Mouse (Mus musculus) kidney, embryonic 16.5 days (tissue): ENCODE results near the gene Tmem247. TPM values are rescaled to one million over a fixed set of nuclear protein-coding genes. Genes with fewer than 3 reads are reported as not detected.
A peak's percentile ranks its signal among the peaks of the same experiment; 100 is the strongest.

Experiments
- ATAC-seq: fragments of 200-750 bp; cut with Nextera tagmentation; 2 replicates; pipeline ENCODE4 v1.8.0; 2017; ENCODE audit warnings: moderate TSS enrichment; ENCODE audit not compliant: low FRiP score, low TSS enrichment
- H3K27ac ChIP-seq: fragments of 300-500 bp; sonication (generic); 2 replicates; pipeline ENCODE4 v1.5.1; 2014; ENCODE audit warnings: low read length
- H3K27me3 ChIP-seq: fragments of 300-500 bp; sonication (generic); 2 replicates; pipeline ENCODE4 v1.6.1; 2014; ENCODE audit warnings: low read length, control low read depth, mixed read lengths; ENCODE audit not compliant: insufficient read depth
- H3K36me3 ChIP-seq: fragments of 300-500 bp; sonication (generic); 2 replicates; pipeline ENCODE4 v1.6.1; 2014; ENCODE audit warnings: low read length, control low read depth, mixed read lengths; ENCODE audit not compliant: insufficient read depth
- H3K4me1 ChIP-seq: fragments of 300-500 bp; sonication (generic); 2 replicates; pipeline ENCODE4 v1.6.1; 2014; ENCODE audit warnings: low read length, control low read depth, mixed read lengths; ENCODE audit not compliant: insufficient read depth
- H3K4me2 ChIP-seq: fragments of 300-500 bp; sonication (generic); replicated peaks from 2 replicates; pipeline ENCODE4 v1.6.1; 2014; ENCODE audit warnings: low read depth, low read length
- H3K4me3 ChIP-seq: fragments of 300-500 bp; sonication (generic); 2 replicates; pipeline ENCODE4 v1.5.1; 2014; ENCODE audit warnings: mild to moderate bottlenecking, low read length
- H3K9ac ChIP-seq: fragments of 300-500 bp; sonication (generic); replicated peaks from 2 replicates; pipeline ENCODE4 v1.6.1; 2014; ENCODE audit warnings: low read length
- H3K9me3 ChIP-seq: fragments of 300-500 bp; sonication (generic); 2 replicates; pipeline ENCODE4 v1.6.1; 2016; ENCODE audit warnings: low read length, control low read depth
- WGBS: fragments of 180-500 bp; shearing (Covaris S2); extraction: QIAGEN DNeasy Blood & Tissue Kit; methylation state at CpG from one replicate; pipeline ENCODE4 v1.1.7; 2014; 5-methylcytosine and 5-hydroxymethylcytosine counted together
- polyA plus RNA-seq: library from polyadenylated mRNA; unstranded; fragments of >200 nt; fragmentation: Nextera tagmentation; extraction: Ambion mirVana; gene quantifications from 2 replicates; pipeline ENCODE4 v1.2.1, GENCODE M21; 2015

The Tmem247 gene
- polyA plus RNA-seq, 1 experiment from 2014 or later = not detected

DNA sequence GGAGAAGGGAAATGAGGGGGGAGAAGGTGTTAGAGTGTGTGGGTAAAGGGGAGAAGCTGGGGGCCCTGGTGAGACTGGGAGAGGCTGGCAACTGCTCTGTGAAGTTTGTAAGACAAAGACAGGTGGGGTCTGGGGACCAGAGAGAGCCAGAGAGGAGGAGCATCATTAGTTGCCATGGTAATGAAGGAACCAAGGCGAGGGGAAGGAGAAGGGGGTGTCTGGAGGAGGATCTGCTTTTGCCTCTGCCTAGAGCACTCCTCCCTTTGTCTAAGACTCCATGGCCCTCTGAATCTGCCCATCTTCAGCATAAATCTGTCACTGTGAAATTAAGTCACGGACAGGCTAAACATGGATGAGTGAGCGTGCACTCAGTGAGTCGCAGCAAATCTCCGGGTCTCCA is 15.7 kb downstream of the Tmem247 start:
- peak; percentile 29; the same call in 1 of the 2 replicates for ATAC-seq
- Histone ChIP-seq H3K4me3 (no peak overlapping the region), H3K4me2 (0 out of 2 replicates have a peak overlapping the region, but pooled peaks have one; percentile 12), H3K27me3 (no peaks in the 10 kb centered on the region), H3K36me3 (no peaks in the 10 kb centered on the region), H3K27ac (no peak overlapping the region), H3K9me3 (no peaks in the 10 kb centered on the region), H3K4me1 (peaks cover 20% of the 10 kb centered on the region), H3K9ac (no peak overlapping the region)
- 24% methylated on average over 5 of the region's 5 CpGs for WGBS

- Histone ChIP-seq H3K27me3 (no peaks in the 10 kb centered on the region), H3K9ac (peak overlapping the region; percentile 63), H3K9me3 (no peaks in the 10 kb centered on the region), H3K4me2 (peak overlapping the region; percentile 64), H3K4me1 (peaks cover 20% of the 10 kb centered on the region), H3K27ac (peak overlapping the region; percentile 20; the same call in 1 of the 2 replicates), H3K4me3 (no peak overlapping the region), H3K36me3 (no peaks in the 10 kb centered on the region)
- WGBS = 70% methylated on average over 2 of the region's 2 CpGs
- ATAC-seq = no peak
Measured at GRCm38 (mm10) chr17:86937064-86937463, 19.9 kb downstream of the Tmem247 start.

DNA sequence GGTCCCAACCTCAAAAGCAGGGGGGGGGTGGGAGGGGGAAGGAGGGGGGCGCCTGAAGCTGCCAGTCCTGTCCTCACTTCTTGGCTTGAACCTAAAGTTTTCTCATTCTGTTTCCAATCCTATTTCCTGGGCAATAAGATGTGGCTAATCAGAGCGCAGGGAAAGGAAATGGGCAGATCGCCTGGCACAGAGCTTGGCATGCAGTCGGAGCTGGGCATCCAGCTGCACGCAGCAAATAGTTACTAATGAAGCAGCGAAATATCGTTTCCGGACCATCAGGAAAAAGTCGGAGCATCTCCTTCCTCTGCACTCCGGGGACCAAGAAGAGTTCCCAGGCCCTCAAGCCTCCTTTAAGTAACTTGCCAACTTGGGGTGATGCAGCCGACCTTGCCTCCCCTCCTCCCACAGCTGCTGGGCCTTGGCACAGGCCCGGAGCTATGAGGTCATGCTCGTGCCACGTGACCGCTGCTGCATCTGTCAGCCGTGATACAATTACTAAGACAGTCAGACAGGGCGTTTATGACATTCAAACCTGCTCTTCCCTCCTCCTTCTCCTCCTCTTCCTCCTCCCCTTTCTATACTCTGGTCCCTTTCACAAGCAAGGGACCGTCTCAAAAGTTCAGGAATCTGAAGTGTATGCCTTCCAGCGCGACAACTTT is 20.5 kb downstream of the Tmem247 start:
- Histone ChIP-seq H3K9ac (peak overlapping the region; percentile 63), H3K9me3 (no peaks in the 10 kb centered on the region), H3K4me3 (peak overlapping the region; percentile 47), H3K36me3 (no peaks in the 10 kb centered on the region), H3K4me1 (peaks cover 14% of the 10 kb centered on the region), H3K27me3 (no peaks in the 10 kb centered on the region), H3K27ac (peak overlapping the region; percentile 20; the same call in 1 of the 2 replicates), H3K4me2 (peak overlapping the region; percentile 64)
- peak; percentile 90 for ATAC-seq
- 3% methylated on average over 20 of the region's 20 CpGs for WGBS

DNA sequence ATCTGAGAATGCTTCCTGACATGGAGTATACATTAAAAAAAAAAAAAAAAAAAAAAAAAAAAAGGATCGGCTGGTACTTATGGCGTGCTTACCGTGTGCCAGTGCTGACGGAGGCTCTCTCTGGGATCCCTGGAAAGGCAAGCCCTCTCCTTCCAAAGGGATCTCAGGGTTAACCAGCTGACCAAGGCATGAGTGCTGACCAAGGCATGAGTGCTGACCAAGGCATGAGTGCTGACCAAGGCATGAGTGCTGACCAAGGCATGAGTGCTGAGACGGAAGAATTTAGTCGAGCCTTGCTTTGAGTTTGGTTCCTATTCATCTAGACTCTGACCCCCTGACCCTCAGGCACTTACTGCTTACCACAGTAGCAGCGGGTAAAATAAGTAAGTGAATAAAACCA is 21.5 kb downstream of the Tmem247 start:
- H3K4me1 ChIP-seq = peaks cover 6% of the 10 kb centered on the region
- no peak overlapping the region for H3K4me3 ChIP-seq
- H3K36me3 ChIP-seq = no peaks in the 10 kb centered on the region
- H3K4me2 ChIP-seq = no peak overlapping the region
- 76% methylated on average over 7 of the region's 7 CpGs for WGBS
- H3K9me3 ChIP-seq = no peaks in the 10 kb centered on the region
- H3K27me3 ChIP-seq = no peaks in the 10 kb centered on the region
- H3K27ac ChIP-seq = no peak overlapping the region
- no peak overlapping the region for H3K9ac ChIP-seq
- no peak for ATAC-seq

- Histone ChIP-seq H3K27me3 (no peaks in the 10 kb centered on the region), H3K9ac (no peak overlapping the region), H3K36me3 (no peaks in the 10 kb centered on the region), H3K9me3 (no peaks in the 10 kb centered on the region), H3K27ac (no peak overlapping the region), H3K4me3 (no peak overlapping the region), H3K4me2 (no peak overlapping the region), H3K4me1 (peaks cover 6% of the 10 kb centered on the region)
- 61% methylated on average over 6 of the region's 6 CpGs for WGBS
- ATAC-seq = no peak
Measured at GRCm38 (mm10) chr17:86942112-86942511, 25.0 kb downstream of the Tmem247 start.

GRCm38 (mm10) chr17:86943158-86943557 is 26.0 kb downstream of the Tmem247 start:
- Histone ChIP-seq H3K27me3 (no peaks in the 10 kb centered on the region), H3K9me3 (no peaks in the 10 kb centered on the region), H3K4me2 (no peak overlapping the region), H3K4me1 (no peaks in the 10 kb centered on the region), H3K4me3 (no peak overlapping the region), H3K36me3 (no peaks in the 10 kb centered on the region), H3K27ac (no peak overlapping the region), H3K9ac (no peak overlapping the region)
- no peak for ATAC-seq
- WGBS = 80% methylated on average over 6 of the region's 6 CpGs

GRCm38 (mm10) chr17:86946078-86946477 is 28.9 kb downstream of the Tmem247 start:
- Histone ChIP-seq H3K36me3 (no peaks in the 10 kb centered on the region), H3K9ac (no peak overlapping the region), H3K9me3 (no peaks in the 10 kb centered on the region), H3K4me2 (no peak overlapping the region), H3K4me3 (no peak overlapping the region), H3K27me3 (no peaks in the 10 kb centered on the region), H3K4me1 (no peaks in the 10 kb centered on the region), H3K27ac (no peak overlapping the region)
- WGBS = 51% methylated on average over 4 of the region's 4 CpGs
- ATAC-seq = no peak

DNA sequence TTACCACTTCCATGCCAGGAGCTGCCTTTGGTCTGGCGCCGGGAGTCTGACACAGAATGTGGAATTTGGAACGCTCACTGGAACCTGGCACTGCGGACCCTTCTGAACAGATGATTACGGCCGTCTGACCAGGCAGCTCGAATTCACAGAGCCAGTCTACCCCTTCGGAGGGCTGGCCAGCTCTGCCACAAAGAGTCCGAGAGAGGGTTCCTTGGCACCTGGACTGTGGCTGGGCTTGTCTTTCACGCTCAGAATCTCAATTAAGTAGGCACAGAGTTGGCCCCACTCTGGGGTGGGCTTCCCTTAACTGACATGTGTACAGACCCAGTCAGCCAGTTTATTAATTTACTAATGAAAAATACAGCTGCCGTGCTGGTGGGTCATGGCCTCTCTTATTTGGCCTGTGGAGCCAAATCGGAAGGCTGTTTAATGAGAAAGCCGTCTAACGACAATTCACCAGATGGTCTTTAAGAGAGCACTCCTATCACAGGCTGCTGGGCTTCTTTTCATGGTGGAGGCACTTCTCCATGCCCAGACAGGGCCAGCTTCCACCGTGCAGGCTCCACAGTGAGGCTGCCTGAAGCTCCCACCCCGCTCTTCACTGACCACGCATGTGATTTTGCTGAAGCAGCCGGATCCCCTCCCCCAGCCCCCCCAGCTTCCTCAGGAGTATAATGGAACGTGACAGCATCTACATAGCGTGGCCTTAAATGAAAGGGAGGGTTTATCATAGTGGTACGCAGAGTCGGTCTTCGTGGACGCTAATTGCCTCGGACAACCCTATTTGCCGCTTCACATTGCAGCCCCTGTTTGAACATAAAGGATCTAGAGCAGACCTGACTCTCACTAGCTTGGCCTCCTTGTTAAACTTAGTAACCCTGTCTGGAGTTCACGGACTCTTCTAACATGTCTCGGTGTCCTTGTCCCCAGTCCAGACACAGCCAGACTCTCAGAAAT is 31.0 kb downstream of the Tmem247 start, which contains the start of gene Atp6v1e2:
Atp6v1e2 (minus strand) TSS at position 58 of the 957 bp plus-strand sequence.
- Histone ChIP-seq H3K4me3 (no peak within 1 kb of the TSS), H3K27ac (no peak within 1 kb of the TSS), H3K9me3 (no peaks in the 10 kb centered on the region), H3K4me1 (no peaks in the 10 kb centered on the region), H3K4me2 (no peak within 1 kb of the TSS), H3K27me3 (no peaks in the 10 kb centered on the region), H3K36me3 (no peaks in the 10 kb centered on the region), H3K9ac (no peak within 1 kb of the TSS)
- 0 out of 2 replicates have a peak, but pooled peaks have one; percentile 15 for ATAC-seq
- WGBS = 81% methylated on average over 28 of the region's 28 CpGs

DNA sequence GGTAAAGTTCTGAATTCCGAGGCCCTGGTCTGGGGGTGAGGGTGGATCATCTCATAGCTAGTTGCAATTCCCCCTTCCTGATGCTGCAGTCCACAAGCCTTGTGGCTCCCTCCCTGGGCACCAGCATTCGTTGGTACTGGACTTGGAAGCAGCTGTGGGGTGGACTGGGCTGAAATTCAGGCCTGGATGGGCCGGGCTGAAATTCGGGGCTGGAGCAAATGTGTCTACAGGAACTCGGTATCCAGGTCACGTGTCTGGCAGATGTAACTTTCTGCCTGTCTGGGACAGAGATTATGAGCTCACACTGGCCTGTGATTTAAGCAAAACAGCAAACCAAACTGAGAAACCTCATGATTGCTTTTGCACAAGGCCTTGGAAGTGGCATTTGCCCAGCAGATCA is 31.7 kb downstream of the Tmem247 start:
- H3K36me3 ChIP-seq = no peaks in the 10 kb centered on the region
- no peak overlapping the region for H3K4me2 ChIP-seq
- no peak for ATAC-seq
- H3K4me3 ChIP-seq = no peak overlapping the region
- no peaks in the 10 kb centered on the region for H3K4me1 ChIP-seq
- no peak overlapping the region for H3K27ac ChIP-seq
- 80% methylated on average over 6 of the region's 6 CpGs for WGBS
- no peaks in the 10 kb centered on the region for H3K27me3 ChIP-seq
- H3K9me3 ChIP-seq = no peaks in the 10 kb centered on the region
- no peak overlapping the region for H3K9ac ChIP-seq
